Mouse (Mus musculus): ENCODE results near the gene Des. TPM values are rescaled to one million over a fixed set of nuclear protein-coding genes. Genes with fewer than 3 reads are reported as not detected.

Des gene
- polyA plus RNA-seq, 1 experiment, result 71.8 TPM

Other genes starting within 250 kb of the Des start
- gene Nhej1, start 235.1 kb upstream of the Des start, polyA plus RNA-seq (2012; rRNA removed), result 3.2 and 4.9 TPM in 2 replicates
- 0.34 and 0.42 TPM in 2 replicates for gene Slc23a3, start 226.4 kb upstream of the Des start, polyA plus RNA-seq (2012; rRNA removed)
- gene Cnppd1, start 217.6 kb upstream of the Des start, polyA plus RNA-seq (2012; rRNA removed), result 40.2 and 45.9 TPM in 2 replicates
- gene Retreg2, start 217.6 kb upstream of the Des start, polyA plus RNA-seq (2012; rRNA removed), result 103 and 107 TPM in 2 replicates
- 46.3 and 61.0 TPM in 2 replicates for gene Zfand2b, start 191.7 kb upstream of the Des start, polyA plus RNA-seq (2012; rRNA removed)
- gene Abcb6, start 179.9 kb upstream of the Des start, polyA plus RNA-seq (2012; rRNA removed), result 24.1 and 30.1 TPM in 2 replicates
- 23.8 and 25.6 TPM in 2 replicates for gene Ankzf1, start 168.2 kb upstream of the Des start, polyA plus RNA-seq (2012; rRNA removed)
- 47.6 and 56.5 TPM in 2 replicates for gene Atg9a, start 168.1 kb upstream of the Des start, polyA plus RNA-seq (2012; rRNA removed)
- gene Glb1l, start 149.5 kb upstream of the Des start, polyA plus RNA-seq (2012; rRNA removed), result 27.9 and 28.1 TPM in 2 replicates
- 149 and 174 TPM in 2 replicates for gene Stk16, start 149.5 kb upstream of the Des start, polyA plus RNA-seq (2012; rRNA removed)
- 31.2 and 44.9 TPM in 2 replicates for gene Tuba4a, start 140.5 kb upstream of the Des start, polyA plus RNA-seq (2012; rRNA removed)
- gene A630095N17Rik, start 128.2 kb upstream of the Des start, polyA plus RNA-seq (2012; rRNA removed), result not detected in 2 replicates
- 37.9 and 48.4 TPM in 2 replicates for gene Dnajb2, start 123.9 kb upstream of the Des start, polyA plus RNA-seq (2012; rRNA removed)
- 0.03 and 0.62 TPM in 2 replicates for gene Ptprn, start 95.8 kb upstream of the Des start, polyA plus RNA-seq (2012; rRNA removed)
- not detected in 2 replicates for gene Resp18, start 81.9 kb upstream of the Des start, polyA plus RNA-seq (2012; rRNA removed)
- 150 and 168 TPM in 2 replicates for gene Dnpep, start 42.3 kb upstream of the Des start, polyA plus RNA-seq (2012; rRNA removed)
- gene Speg, start 15.0 kb downstream of the Des start, polyA plus RNA-seq (2012; rRNA removed), result 26.2 and 27.4 TPM in 2 replicates
- 161 and 183 TPM in 2 replicates for gene Gmppa, start 75.6 kb downstream of the Des start, polyA plus RNA-seq (2012; rRNA removed)
- gene Asic4, start 90.1 kb downstream of the Des start, polyA plus RNA-seq (2012; rRNA removed), result 0.18 and 0.42 TPM in 2 replicates
- gene Chpf, start 119.0 kb downstream of the Des start, polyA plus RNA-seq (2012; rRNA removed), result 77.6 and 78.4 TPM in 2 replicates
- 2.4 TPM in 2 replicates for gene Tmem198, start 119.2 kb downstream of the Des start, polyA plus RNA-seq (2012; rRNA removed)
- 26.6 and 29.1 TPM in 2 replicates for gene Obsl1, start 146.1 kb downstream of the Des start, polyA plus RNA-seq (2012; rRNA removed)
- 33.4 and 42.3 TPM in 2 replicates for gene Inha, start 146.7 kb downstream of the Des start, polyA plus RNA-seq (2012; rRNA removed)
- gene Stk11ip, start 161.2 kb downstream of the Des start, polyA plus RNA-seq (2012; rRNA removed), result 25.7 and 27.4 TPM in 2 replicates
- 25.8 and 35.8 TPM in 2 replicates for gene Slc4a3, start 185.9 kb downstream of the Des start, polyA plus RNA-seq (2012; rRNA removed)